Mouse (Mus musculus): ENCODE measurements around the gene Pdlim1.

Gene Pdlim1

DNA sequence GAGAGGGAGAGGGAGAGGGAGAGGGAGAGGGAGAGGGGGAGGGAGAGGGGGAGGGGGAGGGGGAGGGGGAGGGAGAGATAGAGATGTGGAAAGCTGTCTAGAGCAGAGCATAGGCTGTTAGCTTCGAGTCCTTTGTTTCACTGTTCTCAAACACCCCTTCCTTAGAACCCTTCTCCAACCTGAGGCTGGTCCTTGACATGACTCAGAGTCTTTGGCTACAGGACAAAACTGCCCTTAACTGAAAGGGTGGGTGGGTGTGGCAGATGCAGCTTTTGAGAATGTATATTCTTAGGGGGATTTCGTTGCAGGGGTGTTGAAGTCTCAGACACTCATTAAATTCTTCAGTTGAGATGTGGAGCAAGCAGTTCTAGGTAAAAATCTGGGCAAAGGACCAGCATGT lies 11.8 kb upstream of the Pdlim1 start:
- no peak for DNase-seq

DNA sequence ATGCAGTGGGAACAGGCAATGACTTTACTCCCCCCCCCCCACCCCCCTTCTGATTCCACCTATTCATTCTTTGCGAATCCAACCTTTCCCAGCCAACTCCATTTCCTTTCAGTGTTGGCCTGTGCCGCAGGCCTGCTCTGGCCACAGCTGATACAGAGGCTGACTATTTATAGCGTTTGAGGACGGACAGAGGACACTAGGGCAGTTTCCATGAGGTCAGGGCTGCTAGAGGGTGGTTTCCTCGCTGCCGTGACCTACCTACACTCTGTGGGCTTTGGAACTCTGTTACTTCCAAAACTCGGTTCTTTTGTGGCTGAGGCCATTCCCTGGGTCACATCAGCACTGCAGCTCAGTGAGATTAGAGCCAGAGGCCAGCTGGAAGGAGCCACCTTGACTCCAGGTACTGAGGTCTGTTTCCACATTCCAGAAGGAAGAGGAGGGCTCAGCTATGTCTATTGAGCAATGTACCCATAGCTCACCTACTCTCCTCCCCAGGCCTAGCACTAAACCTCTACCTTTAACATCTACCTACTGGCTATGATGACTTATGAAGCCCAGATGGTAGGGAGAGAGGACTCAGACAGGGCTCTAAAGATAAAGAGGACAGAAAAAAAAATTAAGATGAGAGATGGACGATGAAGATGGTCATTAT lies 6.9 kb upstream of the Pdlim1 start:
- DNase-seq: no peak

DNA sequence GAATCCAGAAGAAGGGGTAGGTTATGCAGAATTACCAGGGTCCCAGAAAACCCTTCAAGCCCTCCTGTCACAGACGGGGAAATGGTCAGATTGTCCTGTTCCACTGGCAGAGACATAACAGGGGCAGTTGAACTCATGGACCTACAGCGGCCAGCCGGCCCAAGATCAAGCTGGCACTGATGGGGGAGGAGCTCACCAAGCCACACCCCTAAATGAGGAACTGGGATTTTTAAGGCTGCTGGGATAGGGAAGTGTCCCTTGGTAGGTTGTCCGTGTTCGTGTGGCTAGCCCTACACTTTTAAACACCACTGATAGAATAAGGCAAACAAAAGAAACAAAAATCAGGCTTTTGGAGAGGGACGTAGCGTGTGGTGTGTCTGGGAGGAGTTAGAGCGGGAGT lies 5.9 kb upstream of the Pdlim1 start:
- no peak for DNase-seq

DNA sequence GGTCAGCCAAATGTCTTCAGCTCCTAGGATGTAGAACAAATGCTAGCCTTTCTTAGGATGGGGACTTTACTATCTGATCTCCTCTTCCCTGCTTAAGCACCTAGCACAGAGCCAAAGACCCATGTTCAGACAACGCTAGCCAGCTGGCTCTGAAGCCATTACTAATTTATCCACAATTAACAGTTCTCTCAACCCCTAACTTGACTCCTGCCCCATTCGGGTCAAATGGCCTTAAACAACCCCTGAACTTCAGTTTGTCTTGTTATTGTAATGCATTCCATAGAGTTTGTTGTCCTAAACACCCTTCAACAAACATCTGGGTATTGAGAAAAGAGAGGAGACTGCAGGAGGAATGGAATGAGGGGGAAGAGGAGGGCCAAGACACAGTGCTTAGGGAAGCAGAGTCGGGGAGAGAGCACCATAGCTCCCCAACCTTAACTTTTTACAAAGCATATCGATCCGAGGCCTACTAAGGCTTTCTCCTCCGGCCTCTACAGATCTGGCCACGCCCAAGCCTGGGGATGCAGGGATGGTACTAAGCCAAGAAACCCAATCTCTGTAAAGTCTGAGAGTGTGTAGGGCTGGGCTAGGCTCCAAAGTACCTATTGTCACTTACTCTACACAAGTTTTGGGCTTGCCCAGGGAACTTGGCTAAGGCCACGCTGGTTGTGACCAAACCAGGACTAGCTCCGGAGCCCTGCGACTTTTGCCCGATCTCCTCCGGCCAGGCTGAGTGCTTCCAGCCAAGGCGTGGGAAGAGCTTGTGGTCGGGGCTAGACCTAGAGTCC lies 4.0 kb upstream of the Pdlim1 start:
- no peak for DNase-seq

DNA sequence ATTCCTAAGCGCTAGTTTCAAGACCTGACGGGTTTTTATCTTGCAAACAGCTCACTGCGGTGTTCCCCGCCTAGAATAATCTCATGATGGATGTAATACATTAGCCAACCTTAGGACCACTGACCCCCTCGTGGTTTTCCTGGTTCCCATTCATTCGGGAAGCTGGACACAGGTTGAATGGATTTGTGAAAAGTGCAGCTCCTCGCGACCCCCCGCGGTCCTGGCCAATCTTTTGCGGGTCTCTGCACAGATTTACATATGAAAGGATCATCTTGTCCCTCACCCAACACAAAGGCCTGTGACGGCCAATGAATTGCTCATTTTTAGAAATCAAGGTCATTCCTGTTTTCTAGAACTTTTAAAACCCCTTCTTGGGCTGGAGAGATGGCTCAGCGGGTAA lies 1.0 kb upstream of the Pdlim1 start:
- no peak for DNase-seq

DNA sequence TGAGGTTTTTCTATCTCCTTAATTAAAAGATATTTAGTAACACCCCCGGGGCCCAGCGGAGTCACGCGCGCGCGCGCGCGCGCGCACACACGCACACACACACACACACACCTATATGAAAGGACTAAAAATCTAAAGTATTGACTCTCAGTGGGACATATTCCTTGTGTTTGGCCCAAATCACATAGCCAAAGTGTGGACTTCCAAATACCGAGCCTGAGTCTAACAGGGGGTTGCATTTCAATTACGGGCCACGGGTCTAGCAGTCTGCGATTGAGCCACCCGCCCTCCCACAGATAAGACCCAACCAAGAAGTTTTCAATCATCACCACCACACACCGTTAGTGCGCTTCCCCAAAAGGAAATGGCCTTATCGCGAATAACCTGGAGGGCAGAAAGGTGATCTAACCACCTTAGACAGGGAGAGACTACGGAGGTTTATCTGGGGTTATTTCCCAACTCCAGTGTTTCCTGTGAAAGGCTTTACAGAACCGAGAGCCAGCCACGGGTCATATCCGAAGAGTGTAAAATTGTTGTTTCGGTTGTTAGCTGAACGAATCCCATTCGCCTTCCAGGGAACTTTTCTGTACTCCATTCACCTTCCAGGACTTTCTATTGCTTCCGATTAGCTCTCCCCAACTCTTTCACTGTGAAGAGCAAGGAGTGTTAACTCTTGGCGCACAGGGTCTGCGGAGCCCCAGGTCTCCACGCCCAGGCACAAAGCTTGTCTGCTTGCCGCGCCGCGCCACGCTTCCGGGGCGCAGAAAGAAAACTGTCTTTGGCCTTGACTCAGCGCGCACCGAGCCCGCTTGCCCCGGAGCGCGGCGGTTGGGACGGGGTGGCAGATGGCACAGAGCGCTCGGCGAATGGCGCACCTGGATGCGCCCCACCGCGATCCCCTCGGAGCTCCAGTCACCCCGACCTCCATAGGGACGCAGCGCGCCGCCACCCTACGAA lies 1.0 kb downstream of the Pdlim1 start:
- peak; percentile 52 for DNase-seq

DNA sequence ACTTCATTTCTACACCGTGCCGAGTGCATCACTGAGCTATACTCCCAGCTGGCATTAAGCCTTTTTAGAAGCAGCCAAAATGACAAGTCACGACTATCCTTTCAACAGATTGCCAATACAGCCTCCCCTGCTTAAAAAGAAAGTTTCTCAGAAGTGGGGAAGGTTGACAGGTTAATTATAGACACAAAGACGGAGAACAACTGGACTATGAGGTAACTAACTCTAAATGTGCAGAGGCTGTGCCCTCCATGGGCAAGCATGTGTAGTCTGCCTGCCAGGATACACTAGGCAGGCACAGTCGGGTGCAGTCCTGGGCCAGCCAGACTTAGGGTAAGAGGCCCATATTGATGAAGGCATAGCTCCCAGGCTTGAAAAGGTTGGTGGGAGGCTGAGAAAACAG lies 2.1 kb downstream of the Pdlim1 start:
- no peak for DNase-seq

DNA sequence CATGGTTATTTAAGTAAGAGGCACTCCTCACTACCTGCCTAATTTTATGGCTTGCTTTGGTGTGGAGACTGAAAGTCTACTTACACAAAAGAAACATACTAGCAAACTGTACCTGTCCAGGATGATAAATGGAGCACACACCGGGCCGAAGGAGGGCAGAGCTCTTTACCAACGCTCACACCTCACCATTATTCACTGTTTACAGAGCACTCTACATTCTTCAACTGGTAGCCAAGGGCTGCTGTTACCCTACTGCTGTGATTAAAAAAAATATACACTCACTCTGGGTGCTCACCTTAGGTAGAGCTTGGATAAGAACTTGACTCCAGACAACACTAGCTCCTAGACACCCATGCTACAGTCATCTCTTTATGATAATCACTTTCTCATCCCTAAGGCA lies 3.1 kb downstream of the Pdlim1 start:
- DNase-seq: no peak

DNA sequence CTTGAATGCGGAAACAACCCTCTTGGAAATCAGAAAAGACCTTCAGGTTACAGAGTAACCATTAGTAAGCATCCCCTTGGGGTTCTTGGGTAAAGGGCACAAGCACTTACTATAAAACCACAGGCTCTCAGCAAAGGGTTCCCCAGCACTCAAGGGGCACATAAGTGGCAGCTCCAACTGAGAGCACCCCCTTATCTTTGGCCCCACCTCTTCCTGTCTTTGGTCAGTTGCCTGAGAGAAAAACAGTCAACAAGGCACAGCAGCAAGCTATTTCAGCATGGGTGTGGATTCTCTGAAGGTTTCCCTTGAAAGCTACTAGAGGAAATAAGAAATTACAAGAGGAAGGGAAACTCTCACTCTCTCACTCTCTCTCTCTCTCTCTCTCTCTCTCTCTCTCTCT lies 4.3 kb downstream of the Pdlim1 start:
- peak; percentile 68 for DNase-seq

DNA sequence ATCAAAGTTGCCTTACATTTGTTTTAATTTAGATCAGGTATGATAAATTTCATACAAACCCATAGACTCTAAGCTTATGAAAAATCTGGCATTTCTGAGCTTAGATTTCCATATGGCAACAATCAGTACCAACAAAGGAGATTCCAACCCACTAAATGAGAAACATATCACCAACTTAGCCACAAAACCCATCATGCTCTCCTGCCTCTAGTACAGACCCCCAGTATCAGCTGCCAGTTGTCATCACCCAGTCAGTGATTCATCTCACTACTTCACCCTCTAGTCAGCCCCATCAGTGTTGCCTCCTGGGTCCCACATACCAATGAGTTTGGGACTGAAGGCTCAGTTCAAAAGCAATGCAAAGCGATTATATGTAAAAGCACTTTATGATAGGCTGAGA lies 12.2 kb downstream of the Pdlim1 start:
- DNase-seq: no peak

DNA sequence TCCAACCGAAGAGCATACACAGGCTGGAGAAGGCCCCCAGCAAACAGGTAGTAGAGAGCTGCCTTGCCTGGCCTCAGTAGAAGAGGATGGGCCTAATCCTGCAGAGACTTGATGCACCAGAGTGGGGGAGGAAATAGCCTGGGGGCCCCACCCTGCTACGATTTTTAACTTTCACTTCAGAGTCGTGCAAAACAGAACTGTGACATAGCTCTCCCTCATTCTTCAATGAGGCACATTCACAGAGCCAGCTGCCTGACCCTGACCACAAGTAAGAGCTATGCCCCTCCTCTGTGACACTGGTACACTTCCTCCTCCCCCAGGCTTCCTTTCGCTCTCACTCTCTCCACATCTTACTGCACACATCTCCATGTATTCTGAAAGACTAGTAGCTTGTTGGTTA lies 14.2 kb downstream of the Pdlim1 start:
- no peak for DNase-seq

DNA sequence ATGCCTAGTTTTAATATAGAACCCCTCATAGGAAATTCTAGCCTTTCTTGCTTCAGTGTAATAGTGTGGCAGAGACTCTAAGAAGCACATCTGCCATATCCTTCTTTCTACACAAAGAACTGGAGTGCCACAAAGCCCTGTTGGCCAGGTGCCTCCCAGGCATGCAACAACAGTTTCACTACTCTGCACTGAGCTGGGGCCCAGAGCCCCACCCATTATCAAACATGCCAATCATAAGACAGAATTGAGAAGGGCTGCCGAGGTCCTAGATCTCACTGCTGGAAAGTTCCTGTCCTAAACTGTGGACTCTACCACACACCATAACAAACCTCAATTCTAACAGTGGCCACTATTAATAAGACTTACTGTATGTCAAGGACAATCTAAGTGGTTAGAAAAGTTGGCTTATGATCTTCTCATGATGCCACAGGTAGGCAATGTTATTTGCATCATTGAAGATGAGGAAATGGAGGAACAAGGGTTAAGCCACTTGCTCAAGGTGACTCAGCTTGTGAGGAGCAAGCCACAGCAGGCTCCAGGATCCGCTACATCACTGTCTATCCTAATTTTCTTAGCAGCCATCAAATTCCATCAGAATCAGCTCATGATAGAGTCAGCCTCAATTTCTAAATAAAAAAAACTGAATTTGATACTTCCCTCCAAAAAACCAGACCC lies 15.1 kb downstream of the Pdlim1 start:
- DNase-seq: no peak

DNA sequence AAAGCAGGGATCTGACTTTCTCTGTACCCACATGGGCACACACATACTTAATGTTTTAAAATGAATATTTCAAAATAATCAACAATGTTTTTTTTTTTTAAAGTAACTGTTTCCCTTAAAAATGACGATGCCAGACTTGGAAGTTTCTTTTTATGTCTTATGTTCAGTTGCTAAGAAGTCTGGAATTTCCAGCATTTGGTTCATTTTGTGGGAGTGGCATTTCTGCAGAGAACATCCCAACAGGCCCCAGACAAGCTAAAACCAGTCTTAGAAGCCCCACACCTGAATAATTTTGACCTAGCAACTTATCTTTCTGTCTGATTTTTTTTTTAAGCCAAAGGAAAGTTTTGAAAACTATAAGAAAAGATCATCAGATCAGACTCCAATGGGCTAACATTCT lies 16.1 kb downstream of the Pdlim1 start:
- DNase-seq: no peak

DNA sequence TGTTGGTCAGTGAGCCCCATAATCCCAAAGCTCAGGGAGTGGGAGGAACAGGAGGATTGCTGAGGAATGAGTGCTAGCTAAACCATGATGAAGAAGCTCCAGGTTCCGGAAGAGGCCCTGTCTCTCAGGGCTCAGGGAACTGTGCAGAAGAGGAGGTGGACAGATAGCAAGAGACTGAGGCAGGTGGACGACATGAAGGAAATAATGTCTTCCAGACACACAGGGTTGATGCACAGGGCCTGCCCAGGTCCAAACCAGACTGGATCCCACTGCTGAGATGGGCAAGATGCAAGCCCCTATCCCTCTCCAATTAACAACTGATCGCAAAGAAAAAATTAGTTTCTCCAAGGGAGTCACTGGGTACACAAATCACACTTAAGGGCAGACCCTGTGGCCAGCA lies 16.9 kb downstream of the Pdlim1 start:
- DNase-seq: no peak

DNA sequence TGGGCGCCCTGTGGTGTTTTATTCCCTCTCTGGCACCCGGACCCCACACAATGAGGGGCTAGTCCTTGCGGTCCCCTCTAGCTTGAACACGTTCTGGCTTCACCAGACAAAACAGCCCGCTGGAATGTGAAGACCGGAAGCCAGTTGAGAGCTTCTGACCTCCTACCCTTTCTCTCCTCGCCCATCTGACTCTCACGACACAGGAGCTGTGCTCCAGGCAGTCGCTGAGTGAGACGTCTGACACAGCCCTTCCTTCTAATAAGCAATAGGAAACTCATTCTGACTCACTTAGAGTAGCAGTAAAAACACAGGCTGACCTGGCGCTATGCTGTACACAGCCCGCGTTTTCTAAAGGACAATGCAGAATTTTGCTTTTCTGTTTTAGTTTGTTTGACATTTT lies 17.9 kb downstream of the Pdlim1 start:
- DNase-seq: no peak

DNA sequence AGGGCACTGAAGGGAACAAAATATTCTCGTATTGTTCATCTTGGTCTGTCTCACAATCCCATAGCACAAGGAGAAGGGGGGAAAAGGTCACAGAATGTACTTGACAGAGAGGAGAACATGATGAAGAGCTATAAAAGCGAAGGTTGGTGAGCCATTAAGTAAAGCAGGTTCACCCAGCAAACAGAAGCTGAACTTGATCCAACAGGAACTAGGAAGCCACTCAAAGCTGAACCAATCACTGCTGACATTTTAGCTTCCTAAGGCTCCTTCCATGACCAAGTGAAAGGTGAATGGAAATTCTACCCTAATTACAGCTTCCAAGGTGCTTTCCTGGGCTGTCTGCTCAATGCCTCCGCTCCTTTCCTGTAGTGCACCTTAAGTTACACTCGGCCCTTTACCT lies 20.5 kb downstream of the Pdlim1 start:
- DNase-seq: no peak

DNA sequence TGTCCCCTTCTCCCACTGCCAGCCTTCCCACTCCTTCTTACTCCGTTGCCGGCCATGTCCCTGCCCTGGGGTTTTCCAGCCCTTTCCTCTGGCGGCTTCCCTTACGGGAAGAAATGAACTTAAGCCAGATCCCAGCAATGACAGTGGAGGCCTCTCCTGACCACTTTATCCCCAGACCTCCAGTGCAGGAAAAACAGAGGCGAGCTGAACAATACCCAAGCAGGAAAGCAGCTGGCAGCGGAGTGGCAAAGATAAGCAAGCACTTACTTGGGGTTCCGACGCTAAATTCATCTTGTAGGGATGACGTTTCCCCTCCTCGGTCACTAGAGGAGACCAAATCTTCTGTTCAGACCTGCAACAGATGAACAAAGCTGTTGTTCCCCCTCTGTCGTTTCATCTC lies 22.3 kb downstream of the Pdlim1 start:
- DNase-seq: peak; percentile 52

DNA sequence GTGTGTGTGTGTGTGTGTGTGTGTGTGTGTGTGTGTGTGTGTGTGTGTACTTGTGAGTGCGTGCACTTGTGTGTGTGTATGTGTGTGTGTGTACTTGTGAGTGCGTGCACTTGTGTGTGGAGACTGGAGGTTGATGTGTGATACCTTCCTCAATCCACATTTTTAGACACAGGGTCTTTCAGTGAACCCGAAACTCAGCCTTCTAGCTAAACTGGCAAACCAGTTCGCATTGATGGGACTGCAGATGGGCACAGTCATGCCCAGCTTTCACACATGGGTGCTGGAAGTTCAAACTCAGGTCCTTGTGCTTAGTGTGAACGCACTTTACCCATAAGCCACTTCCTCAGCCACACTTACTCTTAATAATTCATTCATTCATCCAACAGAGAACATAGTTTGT lies 23.2 kb downstream of the Pdlim1 start:
- no peak for DNase-seq

DNA sequence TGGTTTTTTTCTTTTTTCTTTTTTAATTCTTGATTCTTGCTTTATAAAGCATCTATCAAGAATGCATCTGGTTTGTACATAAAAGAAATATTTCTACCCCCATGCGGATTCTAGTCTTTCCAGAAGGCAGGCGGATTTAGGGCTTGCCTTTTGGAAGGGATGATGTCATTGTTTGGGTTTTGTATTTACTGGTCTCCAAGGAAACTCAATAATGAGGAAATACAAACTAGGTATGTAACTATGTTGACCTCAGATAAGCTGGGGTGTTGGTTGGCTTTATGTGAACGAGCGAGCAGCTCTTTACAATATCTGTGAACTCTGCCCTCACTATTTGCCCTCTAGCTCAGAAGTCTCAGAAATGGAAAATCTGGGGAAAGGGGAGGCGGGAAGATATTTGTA lies 24.4 kb downstream of the Pdlim1 start:
- DNase-seq: no peak

DNA sequence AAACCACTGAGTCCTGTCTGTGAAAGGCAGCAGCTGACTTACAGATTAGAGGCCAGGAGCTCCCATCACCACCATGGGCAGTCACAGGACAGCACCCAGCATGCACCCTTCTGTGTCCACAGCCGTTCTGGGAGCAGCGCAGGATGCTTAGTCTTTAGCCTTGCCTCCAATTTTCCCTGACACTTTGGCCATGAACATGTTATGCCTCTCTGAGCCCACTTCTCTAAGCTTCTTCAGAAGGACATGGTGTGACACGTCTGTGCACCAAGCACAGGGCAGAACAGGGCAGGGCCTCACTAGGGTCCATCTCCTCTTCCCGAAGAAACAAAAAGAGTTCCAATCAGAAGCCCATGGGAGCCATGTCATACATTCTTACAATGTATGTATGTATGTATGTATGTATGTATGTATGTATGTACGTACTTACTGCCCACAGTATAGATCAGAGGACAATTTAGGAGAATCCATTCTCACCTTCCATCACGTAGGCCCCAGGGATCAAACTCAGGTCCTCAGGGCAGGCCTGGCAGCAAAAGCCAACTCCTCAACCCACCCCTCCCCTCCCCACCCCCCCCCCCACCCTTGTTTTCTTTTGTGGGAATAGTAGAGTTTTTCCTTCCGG lies 24.9 kb downstream of the Pdlim1 start:
- DNase-seq: no peak

DNA sequence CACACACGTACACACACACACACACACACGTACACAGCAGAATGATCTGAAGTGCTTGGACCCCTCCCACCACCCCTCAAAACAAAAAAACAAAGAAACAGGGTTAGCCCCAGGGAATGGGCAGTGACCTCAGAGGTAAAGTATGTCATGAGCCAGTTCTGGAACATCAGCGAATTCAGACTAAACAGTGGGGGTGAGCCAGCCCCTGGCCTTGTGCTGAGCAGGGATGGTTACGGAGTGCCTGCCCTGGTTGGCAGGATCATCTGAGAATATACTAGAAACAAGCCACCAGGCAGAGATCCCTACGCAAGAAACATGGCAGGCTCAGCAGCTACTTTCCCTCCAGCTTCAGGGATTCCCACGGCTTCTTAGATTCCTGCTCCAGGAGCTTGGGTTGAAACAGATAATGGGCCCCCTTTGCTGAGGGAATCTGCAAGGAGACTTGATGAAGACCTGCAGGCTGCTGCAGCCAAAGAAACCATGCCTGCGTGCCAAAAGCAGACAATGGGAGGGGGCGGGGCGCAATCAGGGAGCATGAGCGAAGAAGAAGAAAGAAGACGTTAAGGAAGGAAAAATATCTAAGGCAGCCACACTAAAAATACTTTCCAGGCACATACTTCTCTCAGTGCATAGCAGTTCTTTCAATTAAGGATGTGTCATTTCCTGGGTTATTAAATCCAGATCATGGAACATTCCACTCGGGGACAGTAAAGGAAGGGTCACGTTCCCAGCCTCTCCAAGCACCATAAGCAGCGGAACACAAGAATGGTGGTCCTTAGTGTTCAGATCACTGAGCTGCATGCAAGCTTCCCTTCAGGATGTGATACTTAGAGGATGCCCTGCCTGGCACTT lies 30.6 kb downstream of the Pdlim1 start:
- peak; percentile 35 for DNase-seq

DNA sequence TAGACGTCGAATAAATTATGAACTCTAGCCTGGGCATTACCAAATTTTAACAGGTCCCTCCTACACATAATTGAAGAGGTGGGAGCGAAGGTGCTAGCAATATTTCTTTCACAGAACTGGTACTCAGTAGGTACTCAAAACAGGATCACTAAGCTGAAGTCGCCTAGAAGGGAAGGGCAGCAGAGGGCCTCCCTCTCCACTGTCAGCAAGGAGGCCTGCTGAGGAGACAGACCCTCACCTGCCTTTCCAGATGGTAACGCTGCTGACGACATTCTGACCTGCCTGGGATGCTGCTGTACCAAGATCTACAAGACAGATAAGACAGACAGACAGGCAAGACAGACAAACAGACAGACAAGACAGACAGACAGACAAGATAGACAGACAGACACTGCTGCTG lies 31.3 kb downstream of the Pdlim1 start:
- no peak for DNase-seq
